Mouse (Mus musculus): ENCODE data around the gene Mfsd10. TPM values are rescaled to one million over a fixed set of nuclear protein-coding genes. Genes with fewer than 3 reads are reported as not detected.
"Not testable (repeated sequence)": the region's sequence is repeated elsewhere in the genome, so short reads cannot be mapped to it uniquely, and the experiment has no call there.

Mfsd10 gene
- polyA plus RNA-seq, 1 experiment from 2014 or later: 93.6 TPM

DNA sequence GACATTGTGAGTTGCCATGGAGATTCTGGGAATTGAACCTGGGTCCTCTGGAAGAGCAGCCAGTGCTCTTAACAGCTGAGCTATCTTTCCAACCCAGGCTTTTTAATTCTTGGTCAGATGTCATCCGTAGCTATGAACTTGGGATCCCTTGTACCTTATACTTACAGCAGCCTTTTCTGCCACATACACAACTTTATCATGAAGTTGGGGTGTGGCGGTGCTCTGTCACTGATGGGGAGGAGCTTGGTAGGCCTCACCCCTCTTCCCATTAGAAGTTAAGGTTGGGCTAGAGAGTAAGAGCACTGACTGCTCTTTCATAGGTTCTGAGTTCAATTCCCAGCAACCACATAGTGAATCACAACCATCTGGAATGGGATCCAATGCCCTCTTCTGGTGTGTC lies 4.0 kb downstream of the Mfsd10 start:
- Histone ChIP-seq H3K27me3 (ENCODE audit: control insufficient read depth, insufficient read depth, low read length) (no peaks in the 10 kb centered on the region), H3K9ac (replicated peaks; ENCODE audit: low read length) (no peak overlapping the region), H3K9me3 (ENCODE audit: control insufficient read depth, low read length) (no peaks in the 10 kb centered on the region), H3K36me3 (ENCODE audit: control insufficient read depth, insufficient read depth, low read length) (peaks cover 80% of the 10 kb centered on the region), H3K4me3 (replicated peaks; ENCODE audit: low read depth, low read length) (no peak overlapping the region), H3K27ac (replicated peaks; ENCODE audit: low read depth, low read length) (no peak overlapping the region), H3K4me2 (ENCODE audit: low read length) (no peak overlapping the region), H3K4me1 (ENCODE audit: control insufficient read depth, insufficient read depth, low read length) (peaks cover 12% of the 10 kb centered on the region)
- ATAC-seq (ENCODE audit: low FRiP score, low TSS enrichment) (no peak), DNase-seq (no peak)
- 98% methylated on average over 2 of the region's 2 CpGs for WGBS

DNA sequence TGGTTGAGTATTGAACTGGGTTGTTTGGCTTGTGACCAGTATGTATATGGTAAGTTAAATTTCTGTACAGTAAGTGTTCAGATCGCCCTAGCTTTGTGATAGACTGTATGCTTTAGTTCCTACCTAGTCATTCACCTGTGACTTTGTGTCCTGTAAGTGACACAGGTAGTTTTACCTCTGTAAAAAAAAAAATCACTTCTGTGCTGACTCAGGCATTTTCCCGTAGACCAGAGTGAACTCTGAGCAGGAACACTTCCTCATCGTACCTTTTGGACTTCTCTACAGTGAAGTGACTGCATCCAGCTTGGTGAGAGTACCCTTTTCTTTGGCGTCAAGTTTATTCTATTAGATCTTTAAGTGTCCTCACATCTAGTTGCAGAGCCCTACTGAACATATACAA lies 27.0 kb downstream of the Mfsd10 start:
- no peak overlapping the region for H3K9ac ChIP-seq (replicated peaks; ENCODE audit: low read length)
- no peak overlapping the region for H3K27ac ChIP-seq (replicated peaks; ENCODE audit: low read depth, low read length)
- no peaks in the 10 kb centered on the region for H3K9me3 ChIP-seq (ENCODE audit: control insufficient read depth, low read length)
- WGBS: 94% methylated on average over 4 of the region's 4 CpGs
- DNase-seq: no peak
- no peak overlapping the region for H3K4me3 ChIP-seq (replicated peaks; ENCODE audit: low read depth, low read length)
- H3K4me1 ChIP-seq (ENCODE audit: control insufficient read depth, insufficient read depth, low read length): no peaks in the 10 kb centered on the region
- peaks cover 87% of the 10 kb centered on the region for H3K36me3 ChIP-seq (ENCODE audit: control insufficient read depth, insufficient read depth, low read length)
- H3K27me3 ChIP-seq (ENCODE audit: control insufficient read depth, insufficient read depth, low read length): no peaks in the 10 kb centered on the region
- no peak overlapping the region for H3K4me2 ChIP-seq (ENCODE audit: low read length)
- ATAC-seq (ENCODE audit: low FRiP score, low TSS enrichment): no peak

DNA sequence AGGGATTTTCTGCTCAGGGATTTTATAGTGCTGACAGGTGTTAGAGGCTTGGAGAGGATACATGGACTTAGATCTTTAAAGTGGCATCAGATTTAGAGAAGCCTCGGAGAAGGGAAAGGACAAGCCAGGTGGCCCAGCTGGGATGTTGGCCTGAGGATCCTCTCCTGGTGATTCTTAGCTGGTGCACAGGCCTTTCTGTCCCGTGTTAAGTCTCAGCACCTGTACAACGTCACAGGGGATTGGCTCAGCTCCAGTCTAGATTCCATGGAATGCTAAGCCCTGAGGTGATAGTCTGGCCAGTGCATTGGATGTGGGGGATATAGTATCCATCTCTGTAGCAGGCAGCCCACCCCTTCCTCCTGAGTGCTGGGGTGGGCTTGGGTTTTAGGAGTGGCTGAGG lies 28.8 kb downstream of the Mfsd10 start:
- DNase-seq (no peak), ATAC-seq (ENCODE audit: low FRiP score, low TSS enrichment) (no peak)
- Histone ChIP-seq H3K4me1 (ENCODE audit: control insufficient read depth, insufficient read depth, low read length) (no peaks in the 10 kb centered on the region), H3K9me3 (ENCODE audit: control insufficient read depth, low read length) (no peaks in the 10 kb centered on the region), H3K4me2 (ENCODE audit: low read length) (no peak overlapping the region), H3K9ac (replicated peaks; ENCODE audit: low read length) (no peak overlapping the region), H3K4me3 (replicated peaks; ENCODE audit: low read depth, low read length) (no peak overlapping the region), H3K36me3 (ENCODE audit: control insufficient read depth, insufficient read depth, low read length) (peaks cover 82% of the 10 kb centered on the region), H3K27ac (replicated peaks; ENCODE audit: low read depth, low read length) (no peak overlapping the region), H3K27me3 (ENCODE audit: control insufficient read depth, insufficient read depth, low read length) (no peaks in the 10 kb centered on the region)
- WGBS: 86% methylated on average over 3 of the region's 3 CpGs

DNA sequence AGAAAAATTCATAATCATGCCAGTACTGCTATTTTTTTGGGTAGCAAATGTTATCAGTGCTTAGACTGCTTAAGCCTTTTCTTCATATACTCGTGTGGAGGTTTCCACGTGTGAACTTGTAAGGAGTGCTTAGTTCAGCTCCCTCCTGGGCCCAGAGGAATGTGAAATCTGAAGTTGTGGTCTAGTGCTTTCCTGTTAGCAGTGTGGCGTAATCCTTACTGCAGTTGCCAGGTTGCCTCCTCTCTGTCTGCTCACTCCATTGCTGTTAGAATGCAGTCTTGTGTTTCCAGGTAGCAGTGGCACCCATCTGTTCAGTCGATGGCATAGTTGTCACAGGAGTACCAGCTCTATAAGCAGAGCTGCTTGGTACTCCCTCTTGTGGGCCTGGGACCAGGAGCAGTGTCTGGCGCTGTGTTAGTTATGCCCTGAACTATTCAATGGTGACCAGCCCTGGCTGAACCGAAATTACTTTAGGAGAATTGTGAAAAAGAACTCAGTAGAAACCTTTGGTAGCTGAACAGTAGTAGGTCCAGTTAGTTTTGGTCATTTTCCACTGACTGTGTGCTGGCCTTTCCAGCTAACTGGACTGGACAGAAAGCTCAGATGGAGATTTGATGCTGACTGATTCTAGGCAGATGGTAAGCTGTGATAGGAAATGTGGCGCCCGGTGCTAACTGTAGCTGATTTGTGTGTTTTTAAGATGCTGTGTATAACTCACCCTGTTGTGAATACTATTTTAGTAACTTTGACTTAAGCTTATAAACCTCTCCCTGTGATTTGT lies 29.7 kb downstream of the Mfsd10 start:
- 90% methylated on average over 8 of the region's 8 CpGs for WGBS
- Histone ChIP-seq H3K9me3 (ENCODE audit: control insufficient read depth, low read length) (no peaks in the 10 kb centered on the region), H3K36me3 (ENCODE audit: control insufficient read depth, insufficient read depth, low read length) (peaks cover 83% of the 10 kb centered on the region)

DNA sequence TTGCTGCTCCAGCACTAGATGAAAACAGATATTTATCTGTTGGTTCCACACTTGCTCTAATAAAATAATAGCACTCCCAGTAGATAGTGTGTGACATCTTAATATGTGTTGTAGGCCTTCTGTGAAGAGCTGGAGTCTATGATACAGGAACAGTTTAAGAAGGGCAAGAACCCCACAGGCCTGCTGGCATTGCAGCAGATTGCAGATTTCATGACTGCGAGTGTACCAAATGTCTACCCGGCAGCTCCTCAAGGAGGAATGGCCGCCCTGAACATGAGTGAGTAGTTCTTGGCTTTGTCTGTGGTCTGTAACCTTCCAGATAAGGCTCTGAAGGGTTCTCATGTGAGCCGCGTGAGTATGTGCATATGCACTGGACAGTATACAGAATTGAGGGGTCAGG lies 32.4 kb downstream of the Mfsd10 start:
- Histone ChIP-seq H3K4me1 (ENCODE audit: control insufficient read depth, insufficient read depth, low read length) (no peaks in the 10 kb centered on the region), H3K4me2 (ENCODE audit: low read length) (no peak overlapping the region), H3K27ac (replicated peaks; ENCODE audit: low read depth, low read length) (no peak overlapping the region), H3K36me3 (ENCODE audit: control insufficient read depth, insufficient read depth, low read length) (peaks cover 82% of the 10 kb centered on the region), H3K9ac (replicated peaks; ENCODE audit: low read length) (no peak overlapping the region), H3K9me3 (ENCODE audit: control insufficient read depth, low read length) (no peaks in the 10 kb centered on the region), H3K4me3 (replicated peaks; ENCODE audit: low read depth, low read length) (no peak overlapping the region), H3K27me3 (ENCODE audit: control insufficient read depth, insufficient read depth, low read length) (no peaks in the 10 kb centered on the region)
- WGBS: 95% methylated on average over 5 of the region's 5 CpGs
- DNase-seq: no peak
- no peak for ATAC-seq (ENCODE audit: low FRiP score, low TSS enrichment)

More for the DNA sequence above, 29.7 kb downstream of the Mfsd10 start:
- no peak overlapping the region for H3K4me2 ChIP-seq (ENCODE audit: low read length)
- H3K4me3 ChIP-seq (replicated peaks; ENCODE audit: low read depth, low read length): no peak overlapping the region
- H3K27ac ChIP-seq (replicated peaks; ENCODE audit: low read depth, low read length): no peak overlapping the region
- H3K4me1 ChIP-seq (ENCODE audit: control insufficient read depth, insufficient read depth, low read length): no peaks in the 10 kb centered on the region
- H3K27me3 ChIP-seq (ENCODE audit: control insufficient read depth, insufficient read depth, low read length): no peaks in the 10 kb centered on the region
- DNase-seq: no peak
- ATAC-seq (ENCODE audit: low FRiP score, low TSS enrichment): no peak
- no peak overlapping the region for H3K9ac ChIP-seq (replicated peaks; ENCODE audit: low read length)

DNA sequence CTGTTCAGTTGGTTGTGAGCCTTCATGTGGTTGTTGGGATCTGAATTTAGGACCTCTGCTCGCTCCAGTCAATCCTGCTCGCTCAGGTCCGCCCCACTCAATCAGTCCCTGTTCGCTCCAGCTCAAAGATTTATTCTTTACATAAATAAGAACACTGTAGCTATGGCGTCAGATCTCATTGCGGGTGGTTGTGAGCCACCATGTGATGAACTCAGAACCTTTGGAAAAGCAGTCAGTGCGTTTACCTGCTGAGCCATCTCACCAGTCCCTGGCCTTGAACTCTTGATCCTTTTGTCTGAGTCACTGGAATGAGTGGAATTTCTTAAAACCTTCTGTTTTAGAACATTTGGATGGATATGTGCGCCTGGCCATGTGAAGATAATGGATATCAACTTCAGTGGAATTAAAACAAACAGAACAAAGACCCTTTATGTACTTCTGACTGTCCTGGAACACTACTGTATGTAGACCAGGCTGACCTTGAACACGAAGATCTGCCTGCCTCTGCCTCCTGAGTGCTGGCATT lies 43.7 kb downstream of the Mfsd10 start:
- peaks cover 7% of the 10 kb centered on the region; the same call in 1 of the 2 replicates for H3K36me3 ChIP-seq (ENCODE audit: control insufficient read depth, insufficient read depth, low read length)
- no peak overlapping the region for H3K9ac ChIP-seq (replicated peaks; ENCODE audit: low read length)
- DNase-seq (no peak), ATAC-seq (ENCODE audit: low FRiP score, low TSS enrichment) (no peak)
- H3K9me3 ChIP-seq (ENCODE audit: control insufficient read depth, low read length): no peaks in the 10 kb centered on the region
- H3K4me2 ChIP-seq (ENCODE audit: low read length): no peak overlapping the region
- no peak overlapping the region for H3K27ac ChIP-seq (replicated peaks; ENCODE audit: low read depth, low read length)
- H3K4me3 ChIP-seq (replicated peaks; ENCODE audit: low read depth, low read length): no peak overlapping the region
- H3K4me1 ChIP-seq (ENCODE audit: control insufficient read depth, insufficient read depth, low read length): peaks cover 8% of the 10 kb centered on the region; the same call in 1 of the 2 replicates
- WGBS: 96% methylated on average over 9 of the region's 9 CpGs
- H3K27me3 ChIP-seq (ENCODE audit: control insufficient read depth, insufficient read depth, low read length): no peaks in the 10 kb centered on the region

DNA sequence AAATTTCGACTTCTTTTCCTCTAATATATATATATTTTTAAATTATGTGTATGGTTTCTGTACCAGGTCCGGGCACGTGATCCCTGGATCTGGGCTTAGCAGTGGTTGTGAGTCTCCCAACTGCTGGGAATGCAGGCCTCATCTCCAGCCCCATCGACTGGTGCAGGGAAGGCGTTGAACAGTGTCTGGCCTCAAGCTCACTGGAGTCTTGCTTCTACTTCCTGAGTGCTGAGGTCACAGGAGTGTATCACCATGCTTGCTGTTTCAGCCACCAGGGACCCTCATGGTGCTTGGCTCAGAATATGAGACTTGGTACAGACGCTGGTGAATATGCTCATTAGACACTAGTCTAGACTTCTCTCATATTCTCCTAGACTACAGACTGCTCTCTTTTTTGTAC lies 44.3 kb downstream of the Mfsd10 start:
- H3K9me3 ChIP-seq (ENCODE audit: control insufficient read depth, low read length): no peaks in the 10 kb centered on the region
- WGBS: 98% methylated on average over 6 of the region's 6 CpGs

DNA sequence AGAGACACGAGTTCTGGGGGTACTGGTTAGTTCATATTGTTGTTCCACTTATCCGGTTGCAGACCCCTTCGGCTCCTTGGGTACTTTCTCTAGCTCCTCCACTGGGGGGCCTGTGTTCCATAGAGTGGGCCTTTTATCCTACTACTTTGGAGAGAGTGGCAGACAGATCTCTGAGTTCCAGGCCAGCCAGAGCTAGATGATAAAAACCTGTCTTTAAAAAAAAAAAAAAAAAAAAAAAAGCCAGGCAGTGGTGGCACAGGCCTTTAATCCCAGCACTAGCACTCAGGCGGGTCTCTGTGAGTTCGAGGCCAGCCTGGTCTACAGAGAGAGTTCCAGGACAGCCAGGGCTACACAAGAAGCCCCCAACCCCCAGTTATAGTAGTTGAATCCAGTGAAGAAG lies 44.8 kb downstream of the Mfsd10 start:
- H3K9ac ChIP-seq (replicated peaks; ENCODE audit: low read length); DNase-seq; H3K36me3 ChIP-seq (ENCODE audit: control insufficient read depth, insufficient read depth, low read length); H3K4me2 ChIP-seq (ENCODE audit: low read length); H3K4me3 ChIP-seq (replicated peaks; ENCODE audit: low read depth, low read length); H3K9me3 ChIP-seq (ENCODE audit: control insufficient read depth, low read length); ATAC-seq (ENCODE audit: low FRiP score, low TSS enrichment); H3K27ac ChIP-seq (replicated peaks; ENCODE audit: low read depth, low read length); H3K27me3 ChIP-seq (ENCODE audit: control insufficient read depth, insufficient read depth, low read length): not testable (repeated sequence)
- WGBS: 73% methylated on average over 5 of the region's 5 CpGs
- H3K4me1 ChIP-seq (ENCODE audit: control insufficient read depth, insufficient read depth, low read length): peaks cover 10% of the 10 kb centered on the region; the same call in 1 of the 2 replicates

More for the DNA sequence above, 44.3 kb downstream of the Mfsd10 start:
- Histone ChIP-seq H3K4me1 (ENCODE audit: control insufficient read depth, insufficient read depth, low read length) (peaks cover 8% of the 10 kb centered on the region; the same call in 1 of the 2 replicates), H3K36me3 (ENCODE audit: control insufficient read depth, insufficient read depth, low read length) (peaks cover under 1% of the 10 kb centered on the region; the same call in 1 of the 2 replicates), H3K9ac (replicated peaks; ENCODE audit: low read length) (no peak overlapping the region), H3K4me2 (ENCODE audit: low read length) (no peak overlapping the region), H3K4me3 (replicated peaks; ENCODE audit: low read depth, low read length) (no peak overlapping the region), H3K27me3 (ENCODE audit: control insufficient read depth, insufficient read depth, low read length) (no peaks in the 10 kb centered on the region), H3K27ac (replicated peaks; ENCODE audit: low read depth, low read length) (no peak overlapping the region)
- DNase-seq (no peak), ATAC-seq (ENCODE audit: low FRiP score, low TSS enrichment) (no peak)
